Mouse (Mus musculus): ENCODE results near the gene Atf6.

- no peak for TF ChIP-seq POLR2A (IDR thresholded peaks at IDR 0.05; ENCODE audit: extremely low read depth, insufficient read depth, low read length)
- TF ChIP-seq CTCF (IDR thresholded peaks at IDR 0.05; ENCODE audit: low read depth, low read length): no peak
Observed at GRCm38 (mm10) chr1:170701178-170701577, 166.4 kb downstream of the Atf6 start.

All from liver, adult 2 months (tissue).